Mouse (Mus musculus) spleen, adult 2 months (tissue): ENCODE results near the gene Gm5136.

Experiments used
- CTCF ChIP-seq: fragments of 200-500 bp; IDR thresholded peaks from 2 replicates; pipeline ENCODE4 v1.5.1; 2011; ENCODE audit warnings: mild to moderate bottlenecking, inconsistent platforms; ENCODE audit not compliant: insufficient read depth, insufficient read length, insufficient replicate concordance; ENCODE audit errors: extremely low read depth
- POLR2A ChIP-seq: fragments of 200-500 bp; IDR thresholded peaks from 2 replicates; pipeline ENCODE4 v1.6.1; 2011; ENCODE audit warnings: low read depth, low read length, inconsistent platforms

- TF ChIP-seq POLR2A = no peak
- no peak for TF ChIP-seq CTCF
Measured at GRCm38 (mm10) chr10:108649174-108649573, 50.8 kb downstream of the Gm5136 start.
